Mouse (Mus musculus) heart, postnatal 36 days (tissue): ENCODE measurements around the gene Rps6kc1. TPM values are rescaled to one million over a fixed set of nuclear protein-coding genes. Genes with fewer than 3 reads are reported as not detected.

Experiments used
- DNase-seq, 2 experiments: peaks; one replicate each; pipeline ENCODE4 v3.0.0; 2021 to 2022
- intact Hi-C: fragments of 180-260 bp; cut with DNase I; formaldehyde crosslinking; loops from one replicate; pipeline ENCODE4 v1.15.1; 2025
- total RNA-seq, 2 experiments: library from RNA; stranded (reverse); gene quantifications; 2 replicates each; pipeline ENCODE4 v1.2.3; 2021

Gene Rps6kc1
- total RNA-seq, 2 experiments from 2014 or later = 17.4 to 17.9 TPM

DNA sequence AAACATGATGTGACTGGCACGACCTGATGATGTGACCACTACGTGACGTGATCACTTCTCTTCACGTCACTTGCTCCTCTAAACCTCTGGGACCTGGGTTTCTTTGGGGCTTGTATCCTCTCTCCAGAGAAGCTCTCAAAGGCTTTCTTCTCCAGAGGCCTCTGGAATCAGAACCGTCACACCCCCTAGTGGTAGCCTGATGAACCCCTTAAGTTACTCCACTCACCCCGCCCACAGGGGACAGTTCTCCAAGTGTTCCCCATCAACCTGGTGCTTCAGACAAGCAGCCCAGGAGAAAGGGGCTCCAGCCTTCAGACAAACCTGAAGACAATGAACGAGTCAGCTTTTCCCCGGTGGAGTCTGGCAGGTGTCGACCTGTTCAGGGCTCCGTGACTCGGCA, 216.0 kb downstream of the Rps6kc1 start:
- DNase-seq = peak; percentile 39 to 41
- intact Hi-C loops = loop anchor here (10.0 kb wide), 2 partner anchors 521 to 571 kb away; partner anchors contain the start of gene Prox1

- DNase-seq = no peak
- intact Hi-C loops = loop anchor here (5.0 to 10.0 kb wide), 3 partner anchors 516 to 643 kb away; partner anchors contain the start of gene Prox1
These were observed 220.9 kb downstream of the Rps6kc1 start for GRCm38 (mm10) chr1:190690528-190691262.

DNA sequence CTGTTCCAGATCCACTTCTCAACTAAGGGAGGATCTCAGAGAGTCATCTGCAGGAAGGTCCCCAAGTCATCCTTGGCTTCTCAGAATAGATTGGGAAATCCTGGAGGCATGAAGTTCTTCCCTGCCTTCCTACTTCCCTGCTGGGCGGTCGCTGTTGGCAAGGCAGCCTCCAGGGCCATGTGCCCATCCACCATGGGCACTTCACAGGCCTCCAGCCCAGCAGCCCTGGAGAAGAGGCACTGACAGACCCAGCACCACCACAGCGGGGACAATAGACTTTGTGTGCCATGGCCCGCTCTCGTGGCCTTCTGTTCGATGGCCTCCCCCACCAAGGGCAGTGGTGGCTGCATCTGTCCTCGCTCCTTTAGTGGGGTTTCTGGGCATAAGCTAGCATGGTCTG, 228.5 kb downstream of the Rps6kc1 start:
- intact Hi-C loops = no loop called here
- DNase-seq = no peak

DNA sequence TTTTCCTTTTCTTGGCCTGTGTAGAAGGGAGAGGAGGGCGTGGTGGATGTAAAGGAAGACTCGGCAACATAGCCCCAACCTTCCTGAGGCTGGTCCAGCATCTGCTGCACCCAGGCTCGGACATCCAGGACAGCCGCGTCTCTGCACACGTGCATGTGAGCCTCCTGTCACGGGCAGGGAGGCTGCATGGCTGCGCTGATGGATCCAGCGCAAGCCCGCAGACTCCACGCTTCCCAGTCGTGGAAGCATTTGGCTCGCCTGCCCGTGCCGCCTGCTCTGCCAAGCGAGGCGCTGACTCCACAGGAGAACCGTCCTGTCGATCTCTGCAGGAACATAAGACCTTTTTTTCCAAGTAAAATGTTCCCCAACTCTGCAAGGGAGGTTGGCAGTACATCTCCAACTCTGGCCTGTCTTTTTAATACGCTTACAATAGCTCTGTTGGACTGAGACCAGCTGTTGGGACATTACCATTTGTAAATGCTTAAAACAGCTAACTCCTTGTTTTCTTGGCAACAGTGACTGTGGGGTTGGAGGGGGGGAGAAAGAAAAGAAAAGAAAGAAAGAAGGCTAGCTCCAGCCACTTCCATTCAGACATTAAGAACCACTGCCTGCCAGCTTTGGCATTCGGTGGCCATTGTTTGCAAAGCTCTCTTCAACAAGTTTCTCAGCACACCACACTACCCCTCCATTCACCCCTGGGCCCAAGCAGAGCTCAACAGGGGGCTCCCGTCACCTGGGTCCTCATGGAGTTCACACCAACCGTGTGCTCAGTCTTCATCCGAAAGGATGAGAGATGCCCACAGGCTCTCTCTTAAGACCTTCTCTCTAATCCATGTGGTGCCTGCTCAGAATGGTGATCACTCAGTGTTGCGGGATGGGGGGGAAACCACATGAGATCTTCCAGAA, 229.3 kb downstream of the Rps6kc1 start:
- DNase-seq = no peak
- intact Hi-C loops = no loop called here

DNA sequence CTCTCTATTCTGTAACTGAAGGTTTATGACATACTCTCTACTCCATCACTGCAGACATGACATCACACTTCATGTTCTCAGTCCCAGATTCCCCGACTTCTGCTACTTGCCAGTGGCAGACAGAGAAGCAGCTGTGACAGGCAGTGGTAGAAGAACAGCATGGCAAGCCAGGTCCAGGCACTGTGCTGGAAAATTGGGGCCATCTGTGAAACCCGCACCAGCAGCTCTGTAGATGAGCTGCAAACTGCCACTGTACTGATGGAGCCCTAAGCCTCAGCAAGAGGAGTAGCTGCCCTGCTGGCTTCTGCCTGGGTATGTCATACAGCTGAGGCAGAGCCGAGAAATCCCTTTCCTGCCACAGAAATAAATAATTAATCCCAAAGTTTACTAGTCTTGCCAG, 236.1 kb downstream of the Rps6kc1 start:
- no peak for DNase-seq
- intact Hi-C loops = no loop called here

DNA sequence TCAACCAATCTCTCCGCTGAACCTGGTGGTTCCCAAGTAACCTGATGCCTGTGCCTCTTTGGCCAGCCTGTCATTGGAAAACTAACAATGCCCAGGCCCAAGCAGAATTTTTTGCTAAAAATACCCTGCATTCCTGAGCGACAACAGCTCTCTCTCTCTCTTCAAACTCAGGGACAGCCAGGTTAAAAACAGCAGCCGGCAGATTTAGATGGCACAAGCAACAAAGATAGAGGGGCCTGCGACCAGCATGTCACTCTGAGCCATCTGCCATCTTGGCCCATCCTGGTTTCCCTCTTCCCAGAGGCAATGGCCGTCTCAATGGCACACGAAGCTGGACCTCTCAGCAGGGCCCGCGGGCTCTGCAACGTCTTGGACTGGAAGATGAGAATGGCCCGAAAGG, 242.5 kb downstream of the Rps6kc1 start:
- intact Hi-C loops = no loop called here
- peak in 1 of 2 experiments; percentile 10 for DNase-seq

- DNase-seq = no peak
- intact Hi-C loops = no loop called here
These were observed 243.7 kb downstream of the Rps6kc1 start for GRCm38 (mm10) chr1:190667821-190668220.

GRCm38 (mm10) chr1:190667326-190667725, 244.2 kb downstream of the Rps6kc1 start:
- intact Hi-C loops = no loop called here
- DNase-seq = no peak

GRCm38 (mm10) chr1:190665490-190665875, 246.1 kb downstream of the Rps6kc1 start:
- intact Hi-C loops = no loop called here
- DNase-seq = no peak

DNA sequence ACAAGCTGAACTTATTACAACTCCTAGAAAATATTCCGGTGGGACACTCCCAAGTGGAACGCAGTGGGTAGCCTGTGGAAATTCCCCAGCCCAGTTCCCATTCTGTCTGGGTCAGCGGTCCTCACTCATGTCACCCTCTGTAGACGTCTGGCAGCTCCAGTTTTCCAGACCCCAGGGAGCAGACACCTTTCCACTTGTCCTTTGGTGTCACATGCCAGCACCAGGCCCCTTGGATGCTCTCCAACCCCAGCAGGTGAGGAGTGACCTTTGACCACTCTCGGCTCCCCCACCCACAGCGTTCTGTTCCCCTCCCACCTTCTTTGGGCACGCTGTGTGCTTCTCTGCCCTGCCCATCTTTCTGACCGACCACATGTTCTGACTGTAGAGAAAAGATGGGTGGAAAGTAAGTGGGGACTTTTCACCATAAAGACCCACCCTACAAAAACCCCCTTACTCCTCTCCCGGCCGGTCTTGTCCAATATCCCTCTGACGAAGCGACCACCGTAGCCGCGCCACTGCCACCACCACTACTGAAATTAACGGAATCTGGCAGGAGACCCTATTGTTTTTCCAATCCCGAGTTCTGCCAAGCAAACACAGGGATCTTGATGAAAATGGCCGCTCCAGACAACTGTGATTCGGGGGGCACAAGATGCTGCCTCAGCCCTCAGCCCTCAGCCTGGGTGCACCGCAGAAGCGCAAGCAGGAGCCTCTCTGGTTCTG, 246.6 kb downstream of the Rps6kc1 start:
- intact Hi-C loops = no loop called here
- no peak for DNase-seq

- no peak for DNase-seq
- intact Hi-C loops = no loop called here
These were observed 247.6 kb downstream of the Rps6kc1 start for GRCm38 (mm10) chr1:190663996-190664395.

DNA sequence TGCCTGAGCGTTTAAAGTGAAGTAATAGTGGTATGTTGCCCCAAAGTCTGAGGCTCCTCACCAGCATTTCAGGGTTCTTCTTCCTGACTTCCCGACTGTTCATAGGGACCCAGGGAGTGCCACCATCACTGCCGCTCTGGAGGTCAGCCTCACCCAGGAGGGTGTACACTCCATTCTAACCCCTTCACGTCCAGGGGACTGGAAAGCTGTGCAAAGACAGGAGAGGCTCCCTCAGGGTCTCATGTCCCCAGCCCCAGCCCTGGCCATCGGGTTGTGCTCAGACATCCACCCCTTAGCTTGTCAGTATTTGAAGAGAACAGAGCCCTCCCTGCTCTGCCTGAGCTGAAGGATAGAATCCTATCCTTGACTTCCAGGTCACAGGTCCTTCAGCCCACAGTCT, 248.8 kb downstream of the Rps6kc1 start:
- DNase-seq = no peak
- intact Hi-C loops = no loop called here

- intact Hi-C loops = no loop called here
- no peak for DNase-seq
These were observed 249.8 kb downstream of the Rps6kc1 start for GRCm38 (mm10) chr1:190661764-190662163.

DNA sequence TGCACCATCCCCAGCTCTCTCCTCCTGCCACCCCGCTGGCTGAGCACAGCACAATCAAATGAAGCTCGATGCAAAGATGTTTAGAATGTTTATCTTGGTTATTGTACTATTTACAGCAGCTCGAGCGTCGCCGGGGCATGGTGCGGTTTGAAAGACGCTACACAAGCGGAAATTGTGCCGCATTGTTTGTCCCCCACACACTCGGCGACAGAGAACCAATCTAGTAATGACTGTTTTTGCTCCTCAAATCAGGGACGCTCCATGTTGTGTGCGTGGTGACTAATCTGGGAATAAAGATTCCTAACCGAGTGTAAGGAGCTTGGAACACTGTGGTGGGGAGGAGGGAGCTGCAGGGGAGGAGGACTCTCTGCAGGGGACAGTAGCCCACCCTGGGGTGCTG, 250.3 kb downstream of the Rps6kc1 start:
- DNase-seq = no peak
- intact Hi-C loops = no loop called here

DNA sequence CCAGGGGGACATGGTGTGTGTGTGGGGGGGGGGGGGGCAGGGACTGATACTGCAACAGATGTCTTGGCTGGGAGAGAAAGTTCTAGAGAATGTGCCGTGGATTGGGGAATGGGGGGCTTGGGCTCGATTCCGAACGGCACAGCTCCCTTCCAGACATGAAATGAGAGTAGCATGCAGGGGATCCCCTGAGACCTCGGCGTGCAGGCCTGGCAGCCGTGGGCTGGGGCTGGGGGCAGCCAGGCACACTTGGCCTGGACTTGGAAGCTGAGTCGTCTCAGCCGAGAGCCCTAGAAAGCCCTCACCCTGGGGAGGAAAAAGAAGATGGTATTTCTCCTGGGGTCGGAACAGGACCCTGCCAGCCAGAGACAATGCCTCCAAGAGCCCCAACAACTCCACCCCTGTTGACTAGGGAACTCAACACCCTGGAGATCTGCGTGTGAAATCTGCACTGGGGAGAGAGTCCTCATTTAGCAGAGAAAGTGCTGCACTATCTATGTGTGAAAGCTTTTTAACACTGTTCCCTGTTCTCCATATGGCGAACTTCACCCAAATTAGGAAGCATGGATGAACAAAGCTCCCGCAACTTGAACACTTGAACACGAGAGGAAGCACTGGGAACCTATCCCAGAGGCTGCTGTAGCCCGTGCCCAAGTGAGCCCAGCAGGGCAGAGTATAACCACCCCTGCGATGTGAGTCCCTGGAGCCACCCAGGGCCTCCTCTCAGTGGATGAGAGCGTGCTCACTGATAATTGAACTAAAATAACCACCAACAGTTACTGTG, 251.7 kb downstream of the Rps6kc1 start:
- intact Hi-C loops = no loop called here
- no peak for DNase-seq

- intact Hi-C loops = no loop called here
- DNase-seq = no peak
These were observed 253.3 kb downstream of the Rps6kc1 start for GRCm38 (mm10) chr1:190658266-190658665.

- DNase-seq = no peak
- intact Hi-C loops = no loop called here
These were observed 255.5 kb downstream of the Rps6kc1 start for GRCm38 (mm10) chr1:190656089-190656488.

- intact Hi-C loops = no loop called here
- no peak for DNase-seq
These were observed 255.9 kb downstream of the Rps6kc1 start for GRCm38 (mm10) chr1:190655651-190656050.

DNA sequence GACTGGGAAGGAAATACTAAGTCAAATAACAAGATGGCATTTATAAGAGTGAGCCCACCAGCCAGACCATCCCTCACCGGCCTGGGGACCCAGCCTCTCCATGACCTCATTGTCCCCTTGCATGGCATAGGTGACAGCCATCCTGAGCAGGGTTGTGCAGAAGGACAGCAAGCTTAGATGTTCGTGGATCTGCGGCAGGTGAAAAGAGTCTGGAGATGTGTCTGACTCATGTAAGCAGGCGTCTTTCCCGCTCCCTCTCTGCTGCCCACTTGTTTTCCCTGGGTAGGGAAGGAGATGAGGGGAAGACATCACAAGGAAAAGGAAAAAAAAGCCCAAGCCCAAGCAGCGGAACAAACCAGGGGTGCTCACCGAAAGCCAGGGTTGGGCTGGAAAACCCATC, 256.5 kb downstream of the Rps6kc1 start:
- intact Hi-C loops = no loop called here
- no peak for DNase-seq

GRCm38 (mm10) chr1:190654694-190655001, 256.9 kb downstream of the Rps6kc1 start:
- DNase-seq = no peak
- intact Hi-C loops = no loop called here
